In the genomic region with DNA sequence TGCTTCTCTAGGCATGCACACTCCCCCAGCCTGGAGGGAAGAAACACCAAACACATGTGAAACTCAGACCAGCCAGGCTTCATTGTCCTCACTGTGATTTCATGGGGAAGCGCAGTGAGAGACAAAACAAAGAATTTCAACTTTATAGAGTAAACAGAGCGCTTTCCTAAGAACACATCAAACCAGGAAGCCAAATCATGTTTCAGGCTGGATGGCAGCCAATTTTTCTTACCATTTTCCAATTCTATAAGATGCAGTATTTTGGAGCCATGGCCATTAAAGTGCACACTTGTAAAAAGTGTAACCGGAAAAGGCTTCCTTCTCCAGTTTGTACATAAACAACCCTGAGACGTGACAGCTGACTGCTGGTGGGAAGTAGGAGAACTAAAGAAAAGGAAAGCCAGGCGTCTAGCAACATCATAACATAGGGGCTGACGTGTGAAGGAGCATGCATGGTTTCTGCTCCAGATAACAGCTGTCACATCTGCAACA, we compare ENCODE assay signal across 10 mouse cellular contexts.
DNase-seq lines count a peak whose midpoint lies in the region; ATAC-seq and TF ChIP-seq lines count a peak whose summit lies in the region.
"Had no signal": no experiment of that assay in that cellular context is flagged by ENCODE, and none has a peak within 500 bp of the region (broad histone marks: within the 10 kb centered on the region; RNA-seq: fewer than 3 reads in every experiment).

No protein-coding gene starts in this region.

- no peaks in the 10 kb centered on the region for H3K36me3 ChIP-seq in heart, postnatal 0 days (replicated peaks; ENCODE audit: control insufficient read depth, insufficient read depth, low read length)
- H3K36me3 ChIP-seq in lung, postnatal 0 days (ENCODE audit: insufficient read depth, low read length): no peaks in the 10 kb centered on the region
- no peaks in the 10 kb centered on the region for H3K36me3 ChIP-seq in limb, embryonic 14.5 days (ENCODE audit: control insufficient read depth, insufficient read depth, low read length)

- intact Hi-C loops in heart, postnatal 14 days (cut with DNase I): no loop called here
- intact Hi-C loops in gastrocnemius, adult 2 months (cut with DNase I): no loop called here

- H3K9ac ChIP-seq in heart, postnatal 0 days (replicated peaks; ENCODE audit: low read depth, low read length): no peak overlapping the region
- no peak overlapping the region for H3K9ac ChIP-seq in lung, postnatal 0 days (replicated peaks; ENCODE audit: low read depth)
- no peak overlapping the region for H3K9ac ChIP-seq in limb, embryonic 14.5 days (ENCODE audit: low read depth, low read length, severe bottlenecking)

- no peak for TF ChIP-seq POLR2A in limb, embryonic 14.5 days (IDR thresholded peaks at IDR 0.05; ENCODE audit: borderline replicate concordance, extremely low read depth, insufficient read depth, insufficient read length)

- TF ChIP-seq CTCF in heart, postnatal 0 days (IDR thresholded peaks at IDR 0.05; ENCODE audit: low read depth): no peak
- TF ChIP-seq CTCF in lung, postnatal 0 days (IDR thresholded peaks at IDR 0.05): no peak
- no peak for TF ChIP-seq CTCF in gastrocnemius, adult 2 months (IDR thresholded peaks at IDR 0.05)

- H3K9me3 ChIP-seq in heart, postnatal 0 days (replicated peaks; ENCODE audit: control insufficient read depth, low read length): no peaks in the 10 kb centered on the region
- H3K9me3 ChIP-seq in lung, postnatal 0 days (ENCODE audit: low read length): no peaks in the 10 kb centered on the region
- H3K9me3 ChIP-seq in limb, embryonic 14.5 days (ENCODE audit: control insufficient read depth, low read length): no peaks in the 10 kb centered on the region

- H3K27me3 ChIP-seq in heart, postnatal 0 days (ENCODE audit: control insufficient read depth, insufficient read depth, low read length): no peaks in the 10 kb centered on the region
- no peaks in the 10 kb centered on the region for H3K27me3 ChIP-seq in lung, postnatal 0 days (replicated peaks; ENCODE audit: insufficient read depth, low read length)
- no peaks in the 10 kb centered on the region for H3K27me3 ChIP-seq in limb, embryonic 14.5 days (ENCODE audit: control insufficient read depth, insufficient read depth, low read length)

- H3K4me2 ChIP-seq in heart, postnatal 0 days (ENCODE audit: low read depth, low read length): no peak overlapping the region
- H3K4me2 ChIP-seq in lung, postnatal 0 days (replicated peaks; ENCODE audit: low read depth, low read length): no peak overlapping the region
- no peak overlapping the region for H3K4me2 ChIP-seq in limb, embryonic 14.5 days (replicated peaks; ENCODE audit: low read depth, low read length, severe bottlenecking)

- TF ChIP-seq EP300 in heart, postnatal 0 days (IDR thresholded peaks at IDR 0.05; ENCODE audit: low read depth): 0 out of 2 replicates have a peak, but pooled peaks have one; percentile 35
- TF ChIP-seq EP300 in lung, postnatal 0 days (IDR thresholded peaks at IDR 0.05): no peak

- H3K27ac ChIP-seq in heart, postnatal 0 days (ENCODE audit: low read depth): peak overlapping the region; percentile 53
- peak overlapping the region; percentile 34 for H3K27ac ChIP-seq in lung, postnatal 0 days (ENCODE audit: low read length)
- no peak overlapping the region for H3K27ac ChIP-seq in limb, embryonic 14.5 days (replicated peaks; ENCODE audit: low read depth, low read length)
- no peak overlapping the region for H3K27ac ChIP-seq in gastrocnemius, adult 2 months

- peaks cover 20% of the 10 kb centered on the region; the same call in 1 of the 2 replicates for H3K4me1 ChIP-seq in heart, postnatal 0 days (ENCODE audit: control insufficient read depth, insufficient read depth)
- H3K4me1 ChIP-seq in lung, postnatal 0 days (ENCODE audit: insufficient read depth, low read depth, low read length): peaks cover 7% of the 10 kb centered on the region; the same call in 1 of the 2 replicates
- H3K4me1 ChIP-seq in limb, embryonic 14.5 days (ENCODE audit: control insufficient read depth, insufficient read depth, low read length): peaks cover 6% of the 10 kb centered on the region

- H3K4me3 ChIP-seq in heart, postnatal 0 days (ENCODE audit: low read depth, low read length): no peak overlapping the region
- H3K4me3 ChIP-seq in lung, postnatal 0 days (ENCODE audit: low read depth, low read length): no peak overlapping the region
- H3K4me3 ChIP-seq in limb, embryonic 14.5 days (replicated peaks; ENCODE audit: low read length): no peak overlapping the region
- H3K4me3 ChIP-seq in gastrocnemius, adult 2 months: no peak overlapping the region

- ATAC-seq in heart, postnatal 0 days (ENCODE audit: insufficient read depth, low read depth): no peak
- peak; percentile 77 for ATAC-seq in lung, postnatal 0 days
- peak; percentile 72 for ATAC-seq in limb, embryonic 14.5 days (ENCODE audit: low FRiP score, low read depth)
- ATAC-seq: activated CD4-positive, CD25-positive, alpha-beta regulatory T cell, adult 4 months had no signal

- DNase-seq in heart, postnatal 0 days (ENCODE audit: low spot score): peak; percentile 45
- DNase-seq in heart, postnatal 14 days: no peak
- DNase-seq in lung, postnatal 0 days (ENCODE audit: low spot score): peak; percentile 68
- DNase-seq in lung, adult 18-20 months: no peak
- peak; percentile 78 for DNase-seq in limb, embryonic 14.5 days (ENCODE audit: low spot score)
- peak; percentile 13 for DNase-seq in retina, embryonic 14.5 days (ENCODE audit: low spot score)
- DNase-seq in adrenal gland, adult 2 months: no peak
- no peak for DNase-seq in gastrocnemius, adult 2 months
- DNase-seq: gastrocnemius, postnatal 10 days had no signal

- 39% methylated on average over 6 of the region's 6 CpGs for WGBS in heart, postnatal 0 days
- 21% methylated on average over 6 of the region's 6 CpGs for WGBS in lung, postnatal 0 days
- 18% methylated on average over 6 of the region's 6 CpGs for WGBS in limb, embryonic 14.5 days

Comparison
In these comparisons a context has a peak if more than half of its experiments do, and no peak if none do; other contexts are left out.
1. DNase-seq: peak in heart, postnatal 0 days (single experiment), lung, postnatal 0 days (single experiment), limb, embryonic 14.5 days (single experiment) and retina, embryonic 14.5 days (single experiment); none in heart, postnatal 14 days (0 of 2), lung, adult 18-20 months (0 of 2), adrenal gland, adult 2 months (single experiment) and gastrocnemius, adult 2 months (single experiment).
2. H3K27ac ChIP-seq: peak in heart, postnatal 0 days (single experiment) and lung, postnatal 0 days (single experiment); none in limb, embryonic 14.5 days (single experiment) and gastrocnemius, adult 2 months (single experiment).